Mouse (Mus musculus) brain, embryonic 14.5 days (tissue): ENCODE results near the gene Hnrnpc. TPM values are rescaled to one million over a fixed set of nuclear protein-coding genes. Genes with fewer than 3 reads are reported as not detected.
"Not testable (repeated sequence)": the region's sequence is repeated elsewhere in the genome, so short reads cannot be mapped to it uniquely, and the experiment has no call there.

Source experiments
- DNase-seq: peaks from one replicate; pipeline ENCODE4 v3.0.0-alpha.2; 2011; ENCODE audit warnings: low read depth
- CTCF ChIP-seq: fragments of 200-500 bp; IDR thresholded peaks from 2 replicates; pipeline ENCODE4 v1.5.1; 2012; ENCODE audit warnings: inconsistent platforms, mild to moderate bottlenecking, moderate library complexity, borderline replicate concordance; ENCODE audit not compliant: insufficient read depth, insufficient read length; ENCODE audit errors: extremely low read depth
- POLR2A ChIP-seq: fragments of 200-500 bp; IDR thresholded peaks from 2 replicates; pipeline ENCODE4 v1.6.1; 2012; ENCODE audit warnings: mild to moderate bottlenecking, inconsistent platforms, borderline replicate concordance; ENCODE audit not compliant: poor library complexity, insufficient read depth, insufficient read length, severe bottlenecking; ENCODE audit errors: extremely low read depth
- polyA plus RNA-seq: library from polyadenylated mRNA; depleted of rRNA; stranded (reverse); fragments of >200 nt; gene quantifications from 2 replicates; pipeline ENCODE4 v1.2.3, GENCODE M21; 2012

Gene Hnrnpc
- polyA plus RNA-seq, 1 experiment: 405 TPM

DNA sequence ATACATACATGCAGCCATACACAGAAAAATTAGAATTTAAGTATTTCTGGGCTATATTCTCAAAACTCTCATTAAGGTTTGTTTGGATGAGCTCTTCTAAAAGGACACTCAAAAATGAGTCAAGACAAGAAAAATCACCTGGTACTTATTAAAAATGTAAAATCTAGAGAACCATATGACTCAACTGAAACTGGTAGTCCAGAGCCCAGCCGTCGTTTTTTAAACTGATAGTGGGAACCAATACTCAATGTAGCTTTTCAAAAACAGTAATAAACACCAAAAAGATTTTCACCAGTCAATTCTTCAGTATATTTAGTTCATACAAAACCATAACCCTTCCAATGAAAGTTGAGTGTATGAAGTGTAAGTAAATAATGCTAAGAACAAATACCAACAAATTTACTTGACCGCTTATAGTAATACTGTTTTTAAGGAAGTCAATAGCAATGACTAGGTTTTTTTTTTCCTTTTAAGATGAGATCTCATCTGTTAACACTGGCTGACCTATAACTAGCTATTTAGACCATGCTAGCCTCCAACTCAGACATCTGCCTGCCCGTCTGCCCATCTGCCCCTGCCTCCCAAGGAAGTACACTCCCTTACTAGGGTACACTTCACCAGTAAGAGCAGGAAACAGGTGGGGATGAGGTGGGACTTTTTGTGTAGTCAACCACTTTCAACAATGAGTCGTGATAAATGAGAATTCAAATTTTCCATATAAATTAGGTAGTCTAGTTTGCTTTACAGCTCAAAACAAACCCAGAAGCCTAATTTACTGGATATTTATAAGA is 3.5 kb downstream of the Hnrnpc start:
- no peak for TF ChIP-seq POLR2A
- TF ChIP-seq CTCF: no peak
- no peak for DNase-seq

DNA sequence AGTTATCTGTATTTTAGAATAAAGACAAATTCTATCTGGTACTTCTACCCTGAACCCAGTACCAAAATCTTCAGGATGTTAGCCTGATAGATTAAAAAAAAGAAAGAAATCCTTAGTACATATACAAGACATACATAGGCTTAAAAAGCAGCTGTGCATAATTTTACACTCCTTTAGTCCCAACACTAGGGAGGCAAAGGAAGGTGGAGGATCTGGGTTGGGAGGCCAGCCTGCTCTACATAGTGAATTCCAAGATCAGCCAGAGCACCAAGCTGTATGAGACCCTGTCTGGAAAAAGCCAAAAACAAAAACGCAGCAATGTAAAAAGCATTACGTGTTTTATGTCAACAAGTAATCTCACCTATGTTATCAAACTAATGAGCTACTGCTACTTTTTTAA is 4.3 kb downstream of the Hnrnpc start:
- no peak for TF ChIP-seq POLR2A
- no peak for TF ChIP-seq CTCF
- no peak for DNase-seq

DNA sequence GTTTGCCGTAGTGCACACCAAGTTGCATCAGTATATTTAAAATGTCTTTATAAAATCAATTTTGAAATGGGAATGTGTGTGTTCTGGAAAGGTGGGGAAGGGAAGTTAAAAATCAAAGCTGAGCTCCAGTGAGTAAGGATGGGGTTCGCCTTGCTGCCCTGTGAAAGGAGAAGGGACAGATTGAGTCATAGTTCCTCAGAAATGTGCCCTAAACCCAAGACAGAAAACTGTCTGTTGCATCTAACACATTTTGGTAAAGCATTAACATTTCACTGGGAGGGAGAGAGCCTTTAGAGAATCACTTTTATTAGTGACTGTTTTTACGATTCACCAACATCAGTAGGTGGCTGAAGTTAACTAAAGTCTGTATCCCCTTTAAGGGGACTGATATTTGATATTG is 5.4 kb downstream of the Hnrnpc start:
- not testable (repeated sequence) for DNase-seq

DNA sequence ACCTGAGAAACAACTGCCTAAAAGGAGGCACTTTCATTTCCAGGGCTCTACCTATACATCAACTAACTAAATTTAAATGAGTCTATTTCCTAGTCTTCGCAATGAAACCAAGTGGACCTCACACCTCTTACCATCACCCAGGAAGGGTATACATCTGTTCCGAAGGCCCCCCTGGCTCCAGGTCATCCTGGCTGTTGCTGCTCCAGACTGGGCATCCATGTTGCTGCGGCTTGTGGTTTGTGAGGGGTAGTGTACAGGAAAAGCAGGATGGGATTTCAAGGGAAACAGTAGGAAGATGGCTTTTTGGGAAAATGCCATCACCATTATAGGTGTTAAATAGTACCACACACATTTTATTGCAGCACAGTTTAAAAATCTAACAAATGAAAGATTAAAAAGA is 6.6 kb downstream of the Hnrnpc start:
- not testable (repeated sequence) for DNase-seq

DNA sequence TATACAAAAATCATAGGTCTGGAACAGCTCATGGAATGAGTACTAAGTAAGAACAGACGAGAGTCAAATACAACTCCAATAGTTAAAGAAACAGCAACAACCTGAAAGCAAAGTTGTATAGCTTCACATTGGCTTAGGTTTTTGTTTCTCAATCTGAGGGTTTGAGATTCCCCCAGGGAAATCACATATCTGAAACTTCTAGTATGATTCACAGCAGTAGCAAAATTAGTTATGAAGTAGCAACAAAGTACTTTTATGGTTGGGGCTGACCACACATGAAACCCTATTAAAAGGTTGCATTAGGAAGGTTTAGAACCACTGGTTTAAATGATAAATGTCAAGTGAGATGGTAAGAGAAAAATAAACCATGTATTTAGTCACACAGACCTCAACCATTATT is 9.3 kb downstream of the Hnrnpc start:
- no peak for TF ChIP-seq CTCF
- TF ChIP-seq POLR2A: no peak
- no peak for DNase-seq

DNA sequence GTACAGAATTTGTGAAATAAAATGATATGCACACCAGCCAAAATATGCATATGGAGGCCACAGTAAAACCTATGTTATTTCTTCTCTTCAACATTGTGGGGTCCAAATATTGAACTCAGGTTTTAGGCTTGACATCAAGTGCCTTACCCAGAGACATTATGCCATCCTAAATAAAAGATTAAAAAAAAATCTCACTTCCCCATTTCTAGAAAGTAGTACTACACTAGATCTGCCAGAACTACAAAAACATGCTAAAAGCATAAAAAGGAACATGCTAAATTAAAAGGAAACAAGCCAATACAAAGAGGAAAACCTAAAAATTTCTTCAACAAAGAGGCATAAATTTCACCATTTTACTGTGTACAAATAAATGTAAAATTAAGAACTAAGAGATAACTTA is 20.7 kb downstream of the Hnrnpc start:
- DNase-seq: no peak
- TF ChIP-seq POLR2A: no peak
- TF ChIP-seq CTCF: no peak

DNA sequence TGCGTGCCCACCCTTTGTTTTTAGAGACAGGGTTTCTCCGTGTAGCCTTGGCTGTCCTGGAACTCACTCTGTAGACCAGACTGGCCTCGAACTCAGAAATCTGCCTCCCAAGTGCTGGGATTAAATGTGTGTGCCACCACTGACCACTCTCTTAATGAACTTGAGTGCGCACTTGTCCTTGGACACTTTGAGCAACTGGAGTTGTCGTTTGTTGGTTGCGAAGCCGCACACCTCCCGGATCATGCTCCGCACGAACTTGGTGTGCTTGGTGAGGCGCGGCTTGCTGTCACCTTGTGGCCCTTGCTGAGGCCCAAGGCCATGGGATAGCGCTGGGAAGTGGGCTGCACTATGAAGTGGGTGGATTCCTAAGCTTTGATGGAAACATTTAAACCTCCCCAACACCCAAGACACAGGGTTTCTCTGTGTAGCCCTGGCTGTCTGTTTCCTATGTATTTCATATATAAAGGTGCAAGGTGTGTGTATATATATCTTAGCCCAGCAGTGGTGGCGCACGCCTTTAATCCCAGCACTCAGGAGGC is 32.2 kb downstream of the Hnrnpc start:
- no peak for DNase-seq
- no peak for TF ChIP-seq CTCF
- no peak for TF ChIP-seq POLR2A

DNA sequence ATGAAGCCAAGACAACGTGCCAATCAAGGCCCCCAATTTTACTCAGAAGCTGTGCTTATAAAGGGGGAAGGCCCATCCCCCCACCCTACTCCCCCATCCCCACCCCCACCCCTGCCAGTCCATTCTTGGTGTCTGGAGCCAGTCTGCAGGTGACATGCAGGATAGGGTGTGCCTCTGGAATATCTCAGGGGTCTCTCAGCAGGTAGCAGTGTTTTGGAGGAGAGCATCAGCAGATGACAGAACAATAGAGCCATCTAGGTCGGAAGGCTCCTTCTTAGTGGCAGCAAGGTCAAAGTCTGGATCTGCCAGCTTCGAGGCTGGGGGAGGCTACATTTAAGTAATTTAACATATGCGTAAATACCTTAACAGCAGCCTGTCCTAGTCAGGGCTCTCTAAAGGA is 37.7 kb downstream of the Hnrnpc start:
- no peak for TF ChIP-seq CTCF
- TF ChIP-seq POLR2A: no peak
- DNase-seq: no peak

DNA sequence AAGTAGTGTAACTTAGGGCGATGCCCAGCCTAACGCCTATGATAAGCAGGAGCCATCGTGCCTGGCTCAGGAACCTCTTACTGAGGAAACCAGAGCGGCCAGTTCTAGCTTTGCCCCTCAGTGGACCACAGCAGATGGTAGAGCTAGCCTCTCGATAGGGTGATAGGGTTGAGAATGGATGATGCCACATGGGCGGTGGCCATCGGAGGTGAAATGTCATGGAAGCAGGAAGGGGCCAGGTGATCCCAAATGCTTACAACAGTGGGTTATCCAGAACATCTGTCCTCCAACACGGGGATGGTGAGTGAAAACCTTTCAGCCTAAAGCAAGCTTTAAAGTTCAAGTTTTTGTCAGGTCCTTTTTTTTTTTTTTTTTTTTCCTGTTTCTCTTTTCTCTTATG is 42.0 kb downstream of the Hnrnpc start:
- DNase-seq: no peak
- TF ChIP-seq CTCF (no peak), POLR2A (no peak)

DNA sequence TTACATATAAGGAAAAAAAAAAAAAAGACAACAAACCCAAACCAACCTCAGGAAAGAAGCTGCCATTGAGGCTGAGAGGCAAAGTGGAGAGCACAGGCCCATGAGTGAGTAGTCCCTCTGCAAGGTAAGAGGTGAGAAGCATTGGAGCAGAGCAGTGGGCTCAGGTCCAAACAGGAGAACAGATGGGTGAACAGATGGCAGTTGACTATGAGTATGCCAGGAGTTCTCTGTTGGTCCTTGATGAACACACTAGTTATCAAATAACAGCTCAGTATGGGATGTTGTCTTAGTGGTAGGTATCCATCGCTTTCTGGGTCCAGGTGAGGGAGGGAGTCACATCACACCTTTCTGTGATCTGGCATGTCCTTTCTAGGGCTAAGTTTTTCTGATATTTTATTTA is 43.0 kb downstream of the Hnrnpc start:
- no peak for TF ChIP-seq POLR2A
- peak; percentile 56 for DNase-seq

DNA sequence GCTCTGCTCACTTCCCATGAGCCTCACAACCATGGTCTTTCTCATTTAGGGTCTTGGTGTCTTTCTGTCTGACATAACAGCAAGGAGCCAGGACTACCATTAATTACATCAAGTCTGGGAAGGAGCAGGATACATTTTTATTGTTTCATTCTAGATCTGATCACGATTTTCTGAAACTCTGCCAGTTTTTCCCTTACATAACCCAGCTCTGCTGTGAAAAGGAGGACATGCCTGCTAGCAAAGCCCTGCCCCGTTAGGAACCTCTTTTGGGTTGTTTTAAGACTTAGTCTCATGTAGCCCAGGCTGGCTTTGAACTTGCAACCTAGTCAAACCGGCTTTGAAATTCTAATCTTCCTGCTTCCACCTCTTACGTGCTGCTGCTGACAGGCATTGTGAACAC is 43.8 kb downstream of the Hnrnpc start:
- DNase-seq: no peak
- TF ChIP-seq POLR2A (no peak), CTCF (no peak)

DNA sequence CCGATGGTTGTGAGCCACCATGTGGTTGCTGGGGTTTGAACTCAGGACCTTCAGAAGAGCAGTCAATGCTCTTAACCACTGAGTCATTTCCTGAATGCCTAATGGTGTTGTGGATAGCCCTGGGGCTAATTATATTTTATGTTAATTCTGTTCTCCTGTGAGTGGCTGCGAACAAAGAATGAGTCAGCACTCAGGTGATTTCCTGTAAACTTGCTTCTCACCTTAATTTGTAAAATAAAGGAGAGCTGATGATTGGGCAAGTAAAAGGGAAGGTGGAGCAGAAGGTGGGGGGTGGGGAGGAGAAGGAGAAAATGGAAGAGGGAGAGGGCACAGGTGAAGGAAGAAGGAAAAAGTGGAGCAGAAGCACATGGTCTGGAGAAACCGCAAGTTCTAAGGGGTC is 51.1 kb downstream of the Hnrnpc start:
- not testable (repeated sequence) for DNase-seq

DNA sequence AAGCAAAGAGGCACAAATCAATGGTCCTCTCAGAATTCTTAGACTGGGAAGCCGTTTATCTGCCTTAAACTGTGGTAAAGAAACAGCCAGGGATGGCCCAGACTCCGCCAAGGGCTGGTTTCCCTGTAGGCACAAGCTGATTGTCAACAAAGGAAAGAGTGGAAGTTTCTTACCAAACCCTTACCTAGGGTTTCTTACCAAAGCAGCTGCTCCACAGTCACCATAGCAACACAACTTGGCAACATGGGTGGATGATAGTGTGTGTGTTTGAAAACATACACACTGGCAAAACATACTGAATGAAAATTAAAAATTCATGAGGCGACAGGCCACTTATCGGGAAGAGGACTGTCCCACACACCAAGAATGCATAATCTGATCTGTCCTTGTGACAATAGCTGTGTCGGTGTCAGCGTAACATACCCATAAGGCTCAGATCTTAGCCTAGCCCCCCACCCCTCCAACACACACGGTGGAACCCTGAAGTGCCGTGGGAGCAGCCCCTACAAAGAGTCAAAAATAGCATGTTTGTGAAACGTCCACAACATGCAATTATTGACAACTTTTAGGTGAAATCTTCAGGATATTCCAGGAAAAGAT is 57.8 kb downstream of the Hnrnpc start:
- TF ChIP-seq POLR2A (no peak), CTCF (no peak)
- peak; percentile 60 for DNase-seq
